Mouse (Mus musculus) right cerebral cortex, postnatal 10 days (tissue): ENCODE data around the gene Thra.
A peak's percentile ranks its signal among the peaks of the same experiment; 100 is the strongest.

Experiments used
- DNase-seq, 2 experiments: peaks; one replicate each; pipeline ENCODE4 v3.0.0; 2021; ENCODE audit warnings: low spot score in 2 of 2

Gene Thra

DNA sequence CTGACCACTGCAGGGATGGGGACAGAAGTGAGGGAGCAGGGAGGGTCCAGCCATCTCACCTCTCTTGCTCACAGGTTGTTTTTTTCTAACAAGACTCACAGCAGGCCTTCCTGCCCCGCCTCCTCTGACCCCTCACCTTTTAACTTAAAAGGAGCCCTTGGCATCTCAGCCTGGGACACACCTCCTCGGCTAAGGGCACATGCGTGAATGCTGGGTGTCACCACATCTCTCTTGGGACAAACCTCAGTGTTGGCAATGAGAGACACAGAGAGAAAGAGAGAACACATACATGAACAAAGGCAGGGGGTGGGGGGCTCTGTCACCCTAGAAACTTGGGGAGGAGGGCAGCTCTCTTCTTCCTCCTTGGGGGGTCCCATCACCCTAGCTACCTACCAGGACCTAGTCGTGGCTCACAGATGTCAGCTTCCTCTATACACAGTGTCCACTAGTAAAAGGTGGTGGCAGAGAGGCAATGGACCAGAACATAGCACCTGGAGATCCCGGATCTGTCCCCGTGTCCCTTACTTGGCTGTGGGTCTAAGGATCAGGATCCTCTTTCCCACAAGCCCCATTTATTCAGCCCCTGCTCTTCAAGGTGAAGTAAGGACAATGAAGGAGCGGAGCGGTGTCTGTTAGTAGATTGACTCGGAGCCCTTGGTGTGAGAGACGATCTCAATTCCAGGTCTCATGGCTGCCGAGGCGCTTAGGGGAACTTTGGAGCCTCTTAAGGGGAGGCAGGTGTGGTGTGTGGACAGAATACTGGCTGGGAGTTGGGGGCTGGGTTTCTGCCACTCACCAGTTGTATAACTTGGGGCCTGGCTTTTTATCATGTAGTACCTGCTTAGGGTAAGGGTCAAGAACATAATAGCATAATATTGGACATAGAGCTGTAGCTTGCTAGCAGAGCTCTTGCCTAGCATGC, 5.8 kb downstream of the Thra start:
- DNase-seq: no peak

DNA sequence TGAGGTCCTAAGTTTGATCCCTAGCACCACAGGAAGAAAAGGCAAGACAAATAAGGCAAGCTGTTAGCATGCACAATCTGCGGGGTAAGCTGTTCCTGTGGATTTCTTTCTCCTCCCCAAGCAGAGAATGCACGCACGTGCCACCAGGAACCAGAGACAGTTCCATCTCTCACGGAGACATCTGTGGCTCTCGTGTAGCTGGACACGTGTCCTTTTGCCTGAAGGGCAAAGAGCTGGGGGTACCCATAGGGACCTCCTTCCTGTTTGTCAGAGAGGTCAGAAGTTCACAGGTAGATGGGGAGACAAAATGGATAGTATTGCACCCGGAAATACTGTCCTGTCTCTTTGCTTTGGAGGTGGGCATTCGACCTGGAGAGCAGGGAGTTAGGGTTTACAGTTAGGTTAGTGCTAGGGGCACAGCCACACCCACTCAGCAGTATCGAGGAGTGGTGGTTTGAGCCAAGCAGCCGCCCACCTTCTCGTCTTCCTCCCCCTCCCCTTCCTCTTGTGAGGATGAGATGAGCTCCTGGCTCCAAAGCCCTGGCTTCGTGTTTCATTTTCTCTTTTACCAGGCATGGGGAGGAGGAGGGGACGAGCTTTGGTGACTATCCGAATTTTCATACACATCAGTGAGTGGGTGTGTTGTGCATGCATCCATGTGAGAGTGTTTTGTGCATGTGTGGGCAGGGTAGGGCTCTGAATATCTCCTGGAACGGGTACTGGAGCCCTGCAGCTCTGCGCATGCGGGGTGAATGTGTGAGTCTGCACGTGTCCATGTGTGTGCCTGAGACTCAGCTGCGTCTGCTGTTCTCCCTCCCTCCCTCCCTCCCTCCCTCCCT, 6.6 kb downstream of the Thra start:
- DNase-seq: peak; percentile 95 to 98

DNA sequence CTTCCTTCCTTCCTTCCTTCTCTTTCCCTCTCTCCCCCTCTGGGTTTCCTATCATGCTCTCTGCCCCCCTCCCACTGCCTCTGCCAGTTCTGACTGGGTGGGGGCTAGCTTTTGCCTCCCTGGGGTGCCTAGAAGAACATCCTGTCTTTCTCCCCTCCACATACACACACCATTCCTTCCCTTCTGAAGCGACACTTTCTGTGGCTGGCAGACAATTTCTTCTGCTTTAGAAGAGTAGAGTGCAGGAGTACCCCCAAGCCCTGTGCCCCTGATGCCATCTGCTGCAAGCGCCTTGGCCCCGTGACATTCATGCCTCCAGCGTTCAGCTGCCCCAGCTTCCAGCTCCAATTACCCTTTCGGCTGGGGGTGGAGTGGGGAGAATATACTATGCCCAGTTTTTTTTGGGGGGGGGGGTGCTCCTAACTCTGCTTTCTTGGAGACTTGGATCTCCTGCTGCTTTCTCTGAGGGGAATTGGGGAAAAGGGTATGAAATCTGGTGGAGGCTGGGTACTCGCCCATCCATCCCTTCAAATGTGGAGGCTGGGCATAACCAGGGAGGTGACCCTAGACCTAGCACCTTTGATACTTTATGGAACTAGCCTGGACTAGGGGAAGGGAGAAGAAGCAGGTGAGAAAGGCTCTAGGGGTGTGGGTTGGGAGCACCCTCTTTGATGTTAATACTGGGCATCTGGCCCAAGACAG, 7.5 kb downstream of the Thra start:
- DNase-seq: peak in 1 of 2 experiments; percentile 58

DNA sequence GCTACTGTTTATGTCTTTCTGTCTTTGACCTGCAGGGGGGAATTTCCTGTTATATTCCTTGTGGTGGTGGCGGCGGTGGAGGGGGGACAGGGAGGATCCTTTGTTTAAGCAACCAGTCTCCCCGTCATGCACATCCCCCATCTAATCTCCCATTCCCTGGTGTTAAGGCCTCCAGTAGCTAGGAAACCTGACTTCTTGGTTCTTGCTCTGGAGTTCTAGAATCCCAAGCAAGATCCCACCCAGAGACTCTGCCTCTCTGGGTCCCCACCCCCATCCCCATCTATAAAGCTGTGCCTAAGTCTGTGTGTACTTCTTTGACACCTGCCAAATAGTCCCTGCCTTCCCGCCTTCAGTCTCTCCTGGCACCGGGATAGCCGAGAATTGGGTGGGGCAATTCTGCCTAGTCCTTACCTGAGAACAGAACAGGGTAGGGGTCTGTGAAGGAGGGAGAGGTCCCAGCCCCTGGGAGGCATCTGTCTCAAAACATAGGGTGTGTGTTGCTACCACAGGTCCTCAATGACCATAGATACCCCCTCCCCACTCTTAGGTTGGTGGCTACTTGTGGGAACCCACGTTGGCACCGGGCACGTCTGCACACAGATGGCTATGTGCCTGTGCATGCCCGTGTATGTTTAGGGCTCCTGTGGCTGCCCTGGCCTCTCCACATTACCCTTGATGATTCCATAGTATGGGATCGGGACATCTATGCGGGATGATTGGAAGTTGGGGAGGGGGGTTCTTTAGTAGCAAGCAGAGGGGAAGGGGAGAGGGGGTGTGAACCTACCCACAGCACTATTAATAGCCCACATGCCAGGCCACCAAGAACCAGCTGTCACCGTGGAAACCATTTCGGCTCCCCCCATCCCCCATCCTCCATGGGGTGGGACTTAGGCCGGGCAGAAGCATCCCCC, 8.3 kb downstream of the Thra start:
- peak in 1 of 2 experiments; percentile 72 for DNase-seq

DNA sequence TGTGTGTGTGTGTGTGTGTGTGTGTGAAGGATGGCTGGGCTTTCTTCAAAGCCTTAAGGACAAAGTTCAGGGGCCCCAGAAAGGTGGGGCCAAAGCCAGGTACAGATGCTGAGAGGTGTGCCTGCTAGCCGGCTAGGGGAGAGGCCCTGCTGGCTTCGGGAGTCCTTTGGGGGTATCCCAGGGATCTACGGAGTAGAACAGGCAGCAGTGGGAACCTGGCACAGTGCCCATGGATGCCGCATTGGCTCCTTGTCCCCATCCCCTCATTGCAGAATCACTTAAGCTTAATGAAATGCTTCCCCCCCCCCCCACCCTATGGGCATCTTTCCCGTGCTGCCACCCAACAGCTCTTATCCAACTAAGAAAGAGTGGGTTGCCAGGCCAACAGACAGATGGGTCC, 9.3 kb downstream of the Thra start:
- peak; percentile 84 to 85 for DNase-seq

DNA sequence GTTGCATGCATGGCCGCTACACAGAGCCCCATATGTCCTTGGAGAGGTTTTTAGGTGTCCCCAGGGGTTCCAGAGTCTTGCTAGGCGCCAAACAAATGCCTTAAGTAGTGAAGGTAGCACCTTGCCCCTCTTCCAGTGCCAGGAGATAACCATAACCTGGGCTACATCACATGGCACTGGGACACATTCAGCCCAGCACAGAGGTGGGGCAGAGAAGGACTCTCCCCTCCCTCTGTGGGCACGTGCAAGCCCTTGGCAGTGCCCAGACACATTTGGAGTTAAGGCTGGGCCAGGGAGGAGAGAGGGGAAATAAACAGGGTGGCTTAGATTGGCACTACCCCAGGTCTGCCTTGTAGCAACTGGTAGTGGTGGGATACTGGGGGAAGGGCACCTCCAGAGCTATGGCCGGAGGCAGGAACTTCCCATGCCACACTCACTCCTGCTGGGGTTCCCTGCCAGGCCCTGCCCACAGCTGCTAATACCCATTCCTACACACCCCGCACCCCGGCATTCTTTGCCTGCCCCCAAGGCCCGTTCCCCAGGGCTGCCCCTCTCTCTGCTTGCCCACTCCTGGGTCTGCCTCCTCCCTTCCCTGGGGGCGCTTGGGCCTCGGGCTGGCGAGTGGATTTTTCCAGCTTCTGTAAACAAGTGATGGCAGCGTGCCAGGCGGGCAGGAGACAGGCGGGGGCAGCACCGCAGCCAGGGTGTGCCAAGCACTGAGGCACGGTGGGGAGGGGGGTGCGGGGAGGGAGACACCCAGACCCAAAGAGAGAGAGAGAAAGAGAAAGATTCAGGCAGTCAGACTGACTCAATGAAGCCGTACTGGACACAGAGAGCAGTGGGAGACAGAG, 10.1 kb downstream of the Thra start:
- DNase-seq: peak; percentile 92 to 93

DNA sequence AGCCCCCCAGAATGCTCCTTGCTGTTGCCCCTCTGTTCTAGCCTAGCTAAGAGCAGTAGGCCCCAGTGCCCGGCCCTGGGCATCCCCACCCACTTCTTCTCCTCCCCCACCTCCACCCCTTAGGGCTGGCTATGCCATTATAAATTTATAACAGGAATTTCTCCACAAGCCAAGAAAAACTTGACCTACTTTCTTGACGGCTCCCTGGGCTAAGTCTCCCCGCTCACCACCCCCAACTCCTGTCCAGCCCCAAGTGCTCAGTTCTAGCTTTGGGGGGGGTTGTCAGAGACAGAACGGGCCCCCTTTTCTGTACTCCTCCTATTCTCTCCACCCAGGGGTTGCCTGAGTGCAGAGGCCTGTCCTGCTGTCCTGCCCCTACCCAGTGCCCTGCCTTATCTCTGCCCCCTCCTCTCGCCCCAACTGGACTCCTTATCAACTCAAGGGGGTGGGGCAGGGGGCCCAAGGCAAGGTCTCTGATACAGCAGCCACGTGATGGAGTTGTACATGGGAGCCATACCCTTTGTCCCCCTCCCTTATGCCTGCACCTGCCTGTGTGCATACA, 10.9 kb downstream of the Thra start:
- no peak for DNase-seq

DNA sequence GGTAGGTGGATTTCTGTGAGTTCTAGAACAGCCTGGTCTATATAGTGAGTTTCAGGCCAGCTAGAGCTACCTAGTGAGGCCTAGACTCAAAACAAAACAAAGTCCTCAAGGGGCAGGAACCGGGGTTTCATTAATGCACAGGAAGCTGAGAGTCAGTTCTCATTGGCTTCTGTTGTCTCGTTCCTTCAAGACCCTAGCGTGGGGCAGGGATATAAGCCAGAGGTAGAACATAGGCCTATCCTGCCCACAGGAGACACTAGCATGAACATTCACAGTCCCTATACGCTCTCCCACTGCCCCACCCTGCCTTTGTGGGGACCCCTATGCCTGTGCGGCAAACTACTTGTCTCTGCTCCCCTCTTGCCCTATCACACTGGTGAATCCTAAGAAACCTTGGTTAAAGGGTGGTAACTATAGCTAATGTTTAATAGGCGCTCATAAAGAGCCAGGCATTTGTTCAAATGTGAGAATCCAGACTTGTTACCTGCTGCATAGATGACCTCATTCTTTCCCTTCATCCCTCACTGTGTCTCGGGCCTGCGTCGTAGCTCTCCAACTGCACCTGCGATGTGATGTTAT, 12.2 kb downstream of the Thra start:
- no peak for DNase-seq

DNA sequence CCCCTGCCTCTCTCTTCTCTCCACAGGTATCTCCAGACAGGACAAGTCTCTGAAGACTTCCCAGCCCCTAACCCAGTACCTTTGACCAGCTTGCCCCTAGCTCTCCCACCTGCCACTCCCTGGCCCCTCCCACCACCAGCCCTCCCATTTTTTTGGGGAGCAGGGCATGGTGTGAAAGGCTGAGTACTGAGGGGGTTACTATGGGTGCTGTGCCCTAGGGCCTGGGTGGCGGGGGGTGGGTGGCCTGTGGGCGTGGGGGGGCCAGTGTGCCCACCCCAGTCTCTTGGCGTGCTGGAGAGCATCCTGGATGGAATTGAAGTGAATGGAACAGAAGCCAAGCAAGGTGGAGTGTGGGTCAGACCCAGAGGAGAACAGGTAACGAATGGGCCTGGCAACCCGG, 12.8 kb downstream of the Thra start:
- DNase-seq: no peak

DNA sequence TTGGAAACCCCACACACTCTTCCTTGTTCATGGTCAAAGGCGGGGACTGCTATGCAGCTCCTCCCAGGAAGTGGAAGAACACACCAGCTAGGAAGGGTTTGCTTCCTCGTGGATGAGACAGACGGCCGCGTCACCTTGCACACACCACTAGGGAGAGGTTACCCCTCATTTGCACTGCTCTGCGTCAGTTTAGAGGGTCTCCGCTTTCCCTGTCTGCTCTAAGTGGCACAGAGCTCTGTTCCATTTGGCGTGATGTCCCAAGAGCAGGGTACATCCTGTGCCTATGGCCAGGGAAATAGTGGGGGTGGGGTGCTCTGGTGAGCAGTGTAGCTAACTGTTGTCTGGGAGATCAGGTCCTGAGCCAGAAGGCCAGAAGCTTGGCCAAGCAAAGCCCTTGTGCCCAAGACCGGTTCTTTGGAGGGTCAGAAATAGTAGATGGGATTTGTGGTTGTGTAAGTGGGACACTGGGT, 13.7 kb downstream of the Thra start:
- DNase-seq: peak in 1 of 2 experiments; percentile 80

DNA sequence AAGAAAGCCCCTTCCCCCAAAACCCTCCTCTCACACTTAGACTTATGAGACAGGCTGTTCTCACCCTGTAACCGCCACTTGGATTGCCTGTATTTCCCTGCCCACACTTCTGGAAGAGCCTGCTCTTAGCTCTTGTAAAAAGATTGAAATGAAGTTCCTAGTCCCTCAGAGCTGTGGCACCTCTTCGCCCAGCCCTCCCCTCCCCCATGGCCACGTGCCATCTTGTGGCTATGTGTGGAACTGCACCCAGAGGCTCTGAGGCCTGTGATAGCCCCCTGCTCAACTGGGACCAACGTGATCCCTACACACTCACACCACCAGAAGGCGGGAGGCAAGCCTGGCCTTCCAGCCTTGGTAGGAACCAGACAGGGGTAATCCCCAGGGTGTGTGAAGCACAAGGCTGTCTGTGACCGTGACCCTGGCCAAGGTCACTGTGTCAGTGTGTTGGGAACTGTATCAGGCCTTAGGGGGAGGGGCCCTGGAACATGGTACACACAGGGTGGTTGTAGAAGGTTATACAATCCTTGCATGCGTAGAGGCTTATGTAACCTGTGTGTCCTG, 14.3 kb downstream of the Thra start:
- DNase-seq: peak in 1 of 2 experiments; percentile 81

DNA sequence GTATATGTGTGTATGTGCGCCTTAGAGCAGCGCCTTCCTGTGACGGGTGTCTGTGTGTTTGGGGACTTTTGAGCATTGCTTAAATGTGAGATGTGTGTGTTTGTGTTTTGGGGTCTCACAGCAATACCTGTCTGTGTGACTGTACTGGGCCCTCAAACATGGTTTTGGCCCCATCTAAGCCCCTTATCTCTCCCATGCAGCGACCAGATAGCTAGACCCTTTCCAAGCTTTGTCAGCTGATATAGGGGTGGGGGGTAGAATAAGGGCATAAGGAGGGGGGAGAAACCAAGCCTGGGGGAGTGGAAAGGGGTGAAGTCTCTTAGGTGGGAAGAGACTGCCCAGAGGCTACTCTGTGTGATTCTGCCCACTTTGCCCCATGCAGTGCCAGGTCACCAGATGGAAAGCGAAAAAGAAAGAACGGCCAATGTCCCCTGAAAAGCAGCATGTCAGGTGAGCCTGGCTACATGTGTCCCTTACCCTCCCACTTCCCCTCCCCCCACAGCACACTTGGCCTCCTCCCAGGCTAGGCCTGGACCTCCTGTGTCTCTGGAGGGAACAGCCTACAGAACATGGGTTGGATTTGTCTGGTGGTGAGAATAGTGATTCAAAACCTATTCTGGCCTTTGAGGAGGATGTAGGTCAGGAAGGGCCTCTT, 15.4 kb downstream of the Thra start:
- DNase-seq: no peak

DNA sequence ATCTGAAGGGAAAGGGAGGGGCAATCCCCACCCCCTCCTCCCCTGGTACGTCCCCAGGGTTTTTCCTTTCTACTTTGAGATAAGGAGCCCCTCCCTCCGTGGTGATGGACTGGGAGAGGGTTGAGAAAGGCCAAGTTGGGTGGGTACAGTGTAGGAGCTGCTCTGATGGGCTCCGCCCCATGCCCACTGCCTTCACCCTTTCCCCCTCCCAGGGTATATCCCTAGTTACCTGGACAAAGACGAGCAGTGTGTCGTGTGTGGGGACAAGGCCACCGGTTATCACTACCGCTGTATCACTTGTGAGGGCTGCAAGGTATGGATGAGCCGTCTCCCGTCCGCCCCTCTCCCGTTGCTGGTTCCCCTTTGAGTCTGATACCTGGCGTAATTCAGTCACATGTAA, 16.3 kb downstream of the Thra start:
- no peak for DNase-seq

DNA sequence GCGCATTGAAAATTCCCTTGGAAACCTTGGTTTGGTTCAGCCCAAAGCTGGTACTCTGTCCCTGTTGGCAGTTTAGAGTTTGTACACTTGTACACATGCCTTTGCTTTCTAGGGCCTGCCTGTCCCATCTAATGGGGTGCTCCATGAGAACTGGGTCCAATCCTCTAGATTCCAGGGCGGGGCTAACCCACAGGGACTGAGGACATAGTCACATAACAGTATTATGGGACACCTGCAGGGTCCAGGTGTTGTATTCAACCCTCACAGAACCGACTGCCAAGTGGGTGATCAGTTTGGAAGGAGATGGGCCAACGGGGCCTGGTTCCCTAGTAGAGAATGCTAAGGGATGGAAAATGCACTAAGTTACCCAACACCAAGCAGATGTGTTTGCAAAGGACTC, 21.5 kb downstream of the Thra start:
- DNase-seq: no peak

DNA sequence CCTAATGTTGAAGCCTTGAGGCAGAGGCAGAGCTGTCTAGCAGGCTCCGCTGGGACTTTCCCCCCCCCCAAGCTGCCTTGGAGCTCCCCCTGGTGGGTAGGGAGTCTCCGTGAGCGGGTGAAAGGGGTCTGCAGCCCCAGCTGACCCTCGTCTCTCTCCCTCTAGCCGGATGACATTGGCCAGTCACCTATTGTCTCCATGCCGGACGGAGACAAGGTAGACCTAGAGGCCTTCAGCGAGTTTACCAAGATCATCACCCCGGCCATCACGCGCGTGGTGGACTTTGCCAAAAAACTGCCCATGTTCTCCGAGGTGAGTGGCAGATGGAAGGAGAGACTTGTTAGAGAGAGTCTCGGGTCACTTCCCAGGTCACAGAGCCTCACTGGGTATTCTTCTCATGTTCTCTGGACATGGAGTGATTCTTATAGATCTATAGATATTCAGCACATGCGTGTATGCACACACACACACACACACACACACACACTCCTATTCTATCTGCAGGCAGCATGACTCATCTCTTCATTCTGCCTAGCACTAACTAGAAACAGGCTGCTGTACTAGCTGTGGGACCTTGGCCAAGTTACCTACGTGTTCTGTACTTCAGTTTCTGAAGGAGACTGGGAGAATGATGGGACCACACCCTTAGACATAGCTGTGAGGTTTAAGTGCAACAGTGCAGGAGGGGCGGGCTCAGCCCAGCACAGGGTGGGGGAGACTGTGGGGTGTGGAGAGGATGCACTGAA, 22.5 kb downstream of the Thra start:
- peak; percentile 62 to 73 for DNase-seq

DNA sequence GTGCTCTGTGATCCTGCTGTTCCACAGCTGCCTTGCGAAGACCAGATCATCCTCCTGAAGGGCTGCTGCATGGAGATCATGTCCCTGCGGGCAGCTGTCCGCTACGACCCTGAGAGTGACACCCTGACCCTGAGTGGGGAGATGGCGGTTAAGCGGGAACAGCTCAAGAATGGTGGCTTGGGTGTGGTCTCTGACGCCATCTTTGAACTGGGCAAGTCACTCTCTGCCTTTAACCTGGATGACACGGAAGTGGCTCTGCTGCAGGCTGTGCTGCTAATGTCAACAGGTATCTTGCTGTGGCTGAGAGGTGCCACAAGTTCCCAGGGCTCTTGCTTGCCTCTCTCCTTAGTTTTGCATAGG, 23.0 kb downstream of the Thra start:
- DNase-seq: peak in 1 of 2 experiments; percentile 44

DNA sequence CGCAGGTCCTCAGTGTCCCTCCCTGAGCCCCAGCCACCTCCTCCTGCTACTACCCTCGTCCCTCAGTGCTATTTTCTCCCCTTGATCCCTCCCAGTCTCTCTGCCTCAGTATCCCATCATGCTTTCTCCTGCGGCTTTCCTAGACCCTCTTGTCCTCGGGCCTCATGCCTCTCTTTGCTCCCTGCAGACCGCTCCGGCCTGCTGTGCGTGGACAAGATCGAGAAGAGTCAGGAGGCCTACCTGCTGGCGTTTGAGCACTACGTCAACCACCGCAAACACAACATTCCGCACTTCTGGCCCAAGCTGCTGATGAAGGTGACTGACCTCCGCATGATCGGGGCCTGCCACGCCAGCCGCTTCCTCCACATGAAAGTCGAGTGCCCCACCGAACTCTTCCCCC, 23.7 kb downstream of the Thra start:
- DNase-seq: peak in 1 of 2 experiments; percentile 36

DNA sequence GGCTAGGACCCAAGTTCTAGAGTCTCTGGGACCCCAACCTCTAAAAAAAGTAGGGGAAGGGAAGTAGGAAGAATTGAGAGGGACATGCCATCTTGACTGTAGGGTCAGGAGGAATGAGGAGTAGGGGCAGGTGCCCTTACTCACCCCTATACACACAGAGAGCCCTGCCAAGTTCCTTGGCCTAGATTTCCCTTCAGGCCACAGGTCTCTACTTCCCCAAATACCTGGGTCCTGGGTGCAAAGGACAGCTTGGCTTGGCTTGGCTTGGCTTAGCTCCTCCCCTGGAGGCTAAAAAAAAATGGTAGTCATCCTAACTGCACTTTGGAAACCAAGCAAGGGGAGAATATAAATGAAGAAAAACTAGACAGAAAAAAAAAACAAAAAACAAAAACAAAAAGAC, 24.3 kb downstream of the Thra start:
- DNase-seq: peak in 1 of 2 experiments; percentile 29
